Mouse (Mus musculus): ENCODE results near the gene Ccdc9.
"Not testable (repeated sequence)": the region's sequence is repeated elsewhere in the genome, so short reads cannot be mapped to it uniquely, and the experiment has no call there.

DNA sequence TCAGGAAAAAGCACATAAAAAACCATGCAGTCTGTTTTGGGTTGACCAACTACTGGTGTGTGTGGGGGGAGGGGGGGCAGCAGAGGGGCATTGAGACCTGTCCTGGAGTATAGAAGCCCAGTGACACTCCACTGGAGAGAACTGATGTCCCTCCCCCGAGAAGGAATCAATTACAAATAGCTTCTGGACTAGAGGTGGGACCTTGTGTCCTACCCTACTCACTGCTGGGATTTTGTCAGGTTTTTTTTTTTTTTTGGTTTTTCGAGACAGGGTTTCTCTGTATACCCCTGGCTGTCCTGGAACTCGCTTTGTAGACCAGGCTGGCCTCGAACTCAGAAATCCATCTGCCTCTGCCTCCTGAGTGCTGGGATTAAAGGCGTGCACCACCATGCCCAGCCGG lies 20.5 kb upstream of the Ccdc9 start:
- not testable (repeated sequence) for TF ChIP-seq CTCF, EP300 (IDR thresholded peaks at IDR 0.05; ENCODE audit: low read depth)

Data from liver, embryonic 14.5 days (tissue).